Mouse (Mus musculus) mesoderm, embryonic 11.5 days (tissue): ENCODE data around the gene Zfp672.

Experiments
- DNase-seq: peaks from one replicate; pipeline ENCODE4 v3.0.0-alpha.2; 2012; ENCODE audit warnings: low read depth, low spot score

The Zfp672 gene

GRCm38 (mm10) chr11:58289992-58290682 lies 40.0 kb downstream of the Zfp672 start:
- DNase-seq = no peak

GRCm38 (mm10) chr11:58282518-58282917 lies 47.6 kb downstream of the Zfp672 start:
- no peak for DNase-seq

- no peak for DNase-seq
These were observed 48.1 kb downstream of the Zfp672 start for GRCm38 (mm10) chr11:58281970-58282496.

GRCm38 (mm10) chr11:58275756-58276155 lies 54.4 kb downstream of the Zfp672 start:
- DNase-seq = no peak

GRCm38 (mm10) chr11:58274572-58274971 lies 55.6 kb downstream of the Zfp672 start, which contains the start of gene 4930438A08Rik:
Gene 4930438A08Rik (plus strand): TSS chr11:58274799.
- no peak for DNase-seq

- DNase-seq = no peak
These were observed 61.9 kb downstream of the Zfp672 start for GRCm38 (mm10) chr11:58268285-58268684.
